Mouse (Mus musculus) E14TG2a.4 (cell line): ENCODE measurements around the gene Syngr1.

ENCODE experiments used
- H3K27me3 ChIP-seq: 2 replicates; pipeline ENCODE4 v1.6.1; 2014; ENCODE audit warnings: low read length, control low read depth; ENCODE audit not compliant: insufficient read depth
- H3K36me3 ChIP-seq: 2 replicates; pipeline ENCODE4 v1.6.1; 2014; ENCODE audit warnings: low read length, control low read depth; ENCODE audit not compliant: insufficient read depth
- H3K4me1 ChIP-seq: replicated peaks from 2 replicates; pipeline ENCODE4 v1.6.1; 2014; ENCODE audit warnings: low read depth, low read length, control low read depth
- H3K4me3 ChIP-seq: replicated peaks from 2 replicates; pipeline ENCODE4 v1.5.1; 2014; ENCODE audit warnings: mild to moderate bottlenecking, low read length
- H3K9me3 ChIP-seq: 2 replicates; pipeline ENCODE4 v1.6.1; 2014; ENCODE audit warnings: low read length, control low read depth
- CTCF ChIP-seq: conservative IDR thresholded peaks from 2 replicates; pipeline ENCODE4 v1.5.1; 2014; ENCODE audit warnings: low read length
- NANOG ChIP-seq: IDR thresholded peaks from 2 replicates; pipeline ENCODE4 v1.6.1; 2014; ENCODE audit warnings: borderline replicate concordance, low read length, mixed read lengths
- POU5F1 ChIP-seq: IDR thresholded peaks from 2 replicates; pipeline ENCODE4 v1.6.1; 2014; ENCODE audit warnings: low read length, borderline replicate concordance

The Syngr1 gene

GRCm38 (mm10) chr15:80107575-80107974 lies 16.4 kb downstream of the Syngr1 start:
- TF ChIP-seq CTCF (peak; percentile 82), POU5F1 (no peak)
- H3K9me3 ChIP-seq: no peaks in the 10 kb centered on the region
- H3K27me3 ChIP-seq: no peaks in the 10 kb centered on the region
- 0 out of 2 replicates have a peak overlapping the region, but pooled peaks have one; percentile 5 for H3K4me3 ChIP-seq
- peaks cover 81% of the 10 kb centered on the region for H3K4me1 ChIP-seq
- peaks cover 53% of the 10 kb centered on the region for H3K36me3 ChIP-seq

- Histone ChIP-seq H3K36me3 (peaks cover 67% of the 10 kb centered on the region), H3K9me3 (no peaks in the 10 kb centered on the region), H3K4me3 (no peak overlapping the region), H3K27me3 (no peaks in the 10 kb centered on the region), H3K4me1 (peaks cover 80% of the 10 kb centered on the region)
- TF ChIP-seq NANOG (no peak), CTCF (no peak), POU5F1 (no peak)
Measured at GRCm38 (mm10) chr15:80111436-80111835, 20.3 kb downstream of the Syngr1 start.

GRCm38 (mm10) chr15:80112499-80112898 lies 21.4 kb downstream of the Syngr1 start:
- no peak for TF ChIP-seq NANOG
- peak; percentile 64 for TF ChIP-seq CTCF
- no peaks in the 10 kb centered on the region for H3K27me3 ChIP-seq
- no peak overlapping the region for H3K4me3 ChIP-seq
- no peaks in the 10 kb centered on the region for H3K9me3 ChIP-seq
- H3K4me1 ChIP-seq: peaks cover 80% of the 10 kb centered on the region
- peaks cover 60% of the 10 kb centered on the region for H3K36me3 ChIP-seq

- Histone ChIP-seq H3K27me3 (no peaks in the 10 kb centered on the region), H3K36me3 (peaks cover 49% of the 10 kb centered on the region), H3K4me3 (0 out of 2 replicates have a peak overlapping the region, but pooled peaks have one; percentile 80), H3K4me1 (peaks cover 80% of the 10 kb centered on the region), H3K9me3 (no peaks in the 10 kb centered on the region)
- TF ChIP-seq NANOG (no peak), POU5F1 (no peak), CTCF (no peak)
Measured at GRCm38 (mm10) chr15:80114414-80114813, 23.3 kb downstream of the Syngr1 start.

- peaks cover 79% of the 10 kb centered on the region for H3K4me1 ChIP-seq
- TF ChIP-seq POU5F1: no peak
- no peak for TF ChIP-seq NANOG
- no peak for TF ChIP-seq CTCF
- H3K4me3 ChIP-seq: peak overlapping the region; percentile 80
Measured at GRCm38 (mm10) chr15:80115256-80115655, 24.1 kb downstream of the Syngr1 start.

GRCm38 (mm10) chr15:80115866-80116794 lies 25.0 kb downstream of the Syngr1 start:
- peaks cover 70% of the 10 kb centered on the region for H3K4me1 ChIP-seq
- no peaks in the 10 kb centered on the region for H3K27me3 ChIP-seq
- H3K36me3 ChIP-seq: peaks cover 37% of the 10 kb centered on the region
- H3K9me3 ChIP-seq: no peaks in the 10 kb centered on the region
- TF ChIP-seq CTCF: no peak
- peak; percentile 85 for TF ChIP-seq NANOG
- peak overlapping the region; percentile 80 for H3K4me3 ChIP-seq

More at GRCm38 (mm10) chr15:80115256-80115655, 24.1 kb downstream of the Syngr1 start:
- Histone ChIP-seq H3K36me3 (peaks cover 45% of the 10 kb centered on the region), H3K27me3 (no peaks in the 10 kb centered on the region), H3K9me3 (no peaks in the 10 kb centered on the region)

- peaks cover 26% of the 10 kb centered on the region for H3K36me3 ChIP-seq
- TF ChIP-seq CTCF: no peak
- TF ChIP-seq NANOG: no peak
- no peak for TF ChIP-seq POU5F1
- peak overlapping the region; percentile 80 for H3K4me3 ChIP-seq
- H3K9me3 ChIP-seq: no peaks in the 10 kb centered on the region
- peaks cover 60% of the 10 kb centered on the region for H3K4me1 ChIP-seq
- no peaks in the 10 kb centered on the region for H3K27me3 ChIP-seq
Measured at GRCm38 (mm10) chr15:80117154-80117553, 26.0 kb downstream of the Syngr1 start.

- TF ChIP-seq CTCF (no peak), NANOG (no peak), POU5F1 (no peak)
- Histone ChIP-seq H3K36me3 (peaks cover 8% of the 10 kb centered on the region), H3K4me1 (peaks cover 50% of the 10 kb centered on the region), H3K9me3 (no peaks in the 10 kb centered on the region), H3K4me3 (no peak overlapping the region), H3K27me3 (no peaks in the 10 kb centered on the region)
Measured at GRCm38 (mm10) chr15:80119076-80119475, 27.9 kb downstream of the Syngr1 start.
